7 mouse cellular contexts compared by ENCODE assay signal in genomic region chr2:48441296-48441990, GRCm38 (mm10).
DNase-seq lines count a peak whose midpoint lies in the region; ATAC-seq and TF ChIP-seq lines count a peak whose summit lies in the region.

No protein-coding gene starts in this region.

- H3K27ac ChIP-seq in embryonic fibroblast, embryonic 13.5 days (ENCODE audit: insufficient read depth, low read length) = 0 out of 2 replicates have a peak overlapping the region, but pooled peaks have one; percentile 0
- peak overlapping the region; percentile 76 for H3K27ac ChIP-seq in kidney, embryonic 16.5 days (ENCODE audit: low read length)
- H3K27ac ChIP-seq in layer of hippocampus, adult 2 months = no peak overlapping the region
- H3K27ac ChIP-seq in thymus, adult 2 months (ENCODE audit: control insufficient read depth, insufficient read depth, low read length) = no peak overlapping the region

- peak; percentile 10 for DNase-seq in adrenal gland, adult 8-10 months
- DNase-seq in lung, postnatal 14 days = peak; percentile 30
- DNase-seq in layer of hippocampus, adult 2 months (ENCODE audit: low spot score in 2 of 2) = no peak
- DNase-seq in thymus, adult 2 months = no peak

- WGBS in kidney, embryonic 16.5 days = 19% methylated on average over 11 of the region's 11 CpGs
- 92% methylated on average over 11 of the region's 11 CpGs for WGBS in thymus, adult 2 months

- H3K4me1 ChIP-seq in embryonic fibroblast, embryonic 13.5 days (ENCODE audit: control insufficient read depth, insufficient read depth, low read length) = no peaks in the 10 kb centered on the region
- H3K4me1 ChIP-seq in kidney, embryonic 16.5 days (ENCODE audit: insufficient read depth, low read length) = peaks cover 14% of the 10 kb centered on the region
- H3K4me1 ChIP-seq in thymus, adult 2 months (replicated peaks; ENCODE audit: control insufficient read depth, insufficient read depth, low read length) = no peaks in the 10 kb centered on the region

- no peaks in the 10 kb centered on the region for H3K36me3 ChIP-seq in kidney, embryonic 16.5 days (ENCODE audit: insufficient read depth, low read length)
- H3K36me3 ChIP-seq in thymus, adult 2 months (ENCODE audit: control insufficient read depth, insufficient read depth, low read length) = no peaks in the 10 kb centered on the region

- peak overlapping the region; percentile 40 for H3K4me2 ChIP-seq in kidney, embryonic 16.5 days (replicated peaks; ENCODE audit: low read depth, low read length)

- H3K4me3 ChIP-seq in embryonic fibroblast, embryonic 13.5 days (ENCODE audit: insufficient read depth, low read length) = no peak overlapping the region
- H3K4me3 ChIP-seq in kidney, embryonic 16.5 days (ENCODE audit: low read length) = no peak overlapping the region
- H3K4me3 ChIP-seq in layer of hippocampus, adult 2 months = no peak overlapping the region
- H3K4me3 ChIP-seq in thymus, adult 2 months (ENCODE audit: control insufficient read depth, insufficient read depth, low read length) = no peak overlapping the region

- TF ChIP-seq CTCF in embryonic fibroblast, embryonic 13.5 days (IDR thresholded peaks at IDR 0.05; ENCODE audit: borderline replicate concordance, insufficient read depth, low read length) = no peak
- no peak for TF ChIP-seq CTCF in layer of hippocampus, adult 2 months (conservative IDR thresholded peaks at IDR 0.05)
- no peak for TF ChIP-seq CTCF in thymus, adult 2 months (IDR thresholded peaks at IDR 0.05; ENCODE audit: borderline replicate concordance, control insufficient read depth, extremely low read depth, insufficient read depth, low read length, poor library complexity)

- peak; percentile 97 for ATAC-seq in kidney, embryonic 16.5 days (ENCODE audit: low FRiP score, low TSS enrichment)
- ATAC-seq in erythroid progenitor cell, adult 5-6 weeks (replicated peaks; ENCODE audit: low FRiP score, poor library complexity, severe bottlenecking) = no peak

- no peaks in the 10 kb centered on the region for H3K9me3 ChIP-seq in kidney, embryonic 16.5 days (ENCODE audit: low read length)

- no peaks in the 10 kb centered on the region for H3K27me3 ChIP-seq in kidney, embryonic 16.5 days (ENCODE audit: insufficient read depth, low read length)
- no peaks in the 10 kb centered on the region for H3K27me3 ChIP-seq in thymus, adult 2 months (ENCODE audit: control insufficient read depth, insufficient read depth, low read length)

- TF ChIP-seq POLR2A in embryonic fibroblast, embryonic 13.5 days (IDR thresholded peaks at IDR 0.05; ENCODE audit: low read depth, low read length) = no peak
- no peak for TF ChIP-seq POLR2A in thymus, adult 2 months (IDR thresholded peaks at IDR 0.05; ENCODE audit: control insufficient read depth, extremely low read depth, insufficient read depth, low read length, poor library complexity)

- no peak overlapping the region for H3K9ac ChIP-seq in kidney, embryonic 16.5 days (replicated peaks; ENCODE audit: low read length)

Comparison
In these comparisons a context has a peak if more than half of its experiments do, and no peak if none do; other contexts are left out.
1. DNase-seq: peak in adrenal gland, adult 8-10 months (single experiment) and lung, postnatal 14 days (single experiment); none in layer of hippocampus, adult 2 months (0 of 2) and thymus, adult 2 months (single experiment).
2. H3K27ac ChIP-seq: peak in embryonic fibroblast, embryonic 13.5 days (single experiment) and kidney, embryonic 16.5 days (single experiment); none in layer of hippocampus, adult 2 months (single experiment) and thymus, adult 2 months (single experiment).